13 mouse cellular contexts compared by ENCODE assay signal in the genomic region with DNA sequence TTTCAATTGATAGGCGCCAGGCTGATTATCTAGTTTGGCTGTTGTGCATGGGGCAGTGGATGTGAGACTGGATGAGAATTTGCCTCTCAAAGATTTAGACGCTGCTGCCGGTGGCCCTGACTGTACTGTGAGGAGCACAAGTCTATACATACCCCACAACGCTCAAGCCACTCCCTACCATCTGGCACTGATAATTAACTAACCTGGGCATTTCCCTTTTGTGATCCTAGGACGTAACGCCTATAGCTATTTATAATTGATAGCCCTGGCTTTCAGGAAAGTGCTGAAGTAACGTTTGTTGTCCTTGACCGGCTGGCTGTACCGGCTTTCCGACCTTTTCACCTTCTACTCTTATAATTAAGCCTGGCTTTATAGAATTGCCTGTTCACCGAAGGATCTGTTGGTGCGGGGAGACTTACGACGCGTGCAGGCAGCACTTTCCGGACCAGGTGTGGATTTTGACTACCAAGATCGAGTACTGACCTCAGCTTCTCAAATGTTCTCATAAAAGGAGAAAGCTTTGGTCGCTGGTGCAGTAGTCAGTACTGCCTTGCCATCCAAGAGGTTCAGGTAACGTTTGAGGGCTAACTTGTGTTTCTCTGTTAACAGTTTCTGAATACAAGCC.
DNase-seq lines count a peak whose midpoint lies in the region; ATAC-seq lines count a peak whose summit lies in the region.
"Had no signal": no experiment of that assay in that cellular context is flagged by ENCODE, and none has a peak within 500 bp of the region (broad histone marks: within the 10 kb centered on the region; RNA-seq: fewer than 3 reads in every experiment).

No protein-coding gene starts in this region.

- H3K4me2 ChIP-seq in heart, embryonic 16.5 days (ENCODE audit: low read depth, low read length) = peak overlapping the region; percentile 12; the same call in 1 of the 2 replicates
- H3K4me2 ChIP-seq in intestine, embryonic 15.5 days (replicated peaks) = peak overlapping the region; percentile 12; the same call in 1 of the 2 replicates
- H3K4me2 ChIP-seq: lung, embryonic 14.5 days; midbrain, embryonic 11.5 days had no signal

- peaks cover 9% of the 10 kb centered on the region for H3K4me1 ChIP-seq in heart, embryonic 16.5 days (ENCODE audit: control insufficient read depth, insufficient read depth, low read length)
- peaks cover 15% of the 10 kb centered on the region; the same call in 1 of the 2 replicates for H3K4me1 ChIP-seq in intestine, embryonic 15.5 days (replicated peaks)

- H3K27me3 ChIP-seq in heart, embryonic 16.5 days (ENCODE audit: control insufficient read depth, insufficient read depth, low read length) = peaks cover 18% of the 10 kb centered on the region
- H3K27me3 ChIP-seq in intestine, embryonic 15.5 days (replicated peaks) = no peaks in the 10 kb centered on the region

- no peak for DNase-seq in heart, adult 9 months (ENCODE audit: low spot score in 2 of 2)
- DNase-seq in ZHBTc4 (ENCODE audit: low read depth, low spot score) = peak; percentile 51
- peak; percentile 42 for DNase-seq in mesoderm, embryonic 11.5 days (ENCODE audit: low read depth, low spot score)
- DNase-seq in gastrocnemius, postnatal 25 days = no peak
- no peak for DNase-seq in left cerebral cortex, adult 18-20 months (ENCODE audit: low spot score in 2 of 2)
- no peak for DNase-seq in layer of hippocampus, adult 9-11 months
- DNase-seq: kidney, adult 2 months; layer of hippocampus, postnatal 36 days; lung, embryonic 14.5 days; thymus, postnatal 25 days had no signal

- no peak for ATAC-seq in heart, embryonic 16.5 days (replicated peaks; ENCODE audit: extremely low read depth, insufficient read depth, low FRiP score)
- ATAC-seq in intestine, embryonic 15.5 days = peak; percentile 19; the same call in 1 of the 2 replicates

- H3K27ac ChIP-seq in heart, embryonic 16.5 days (ENCODE audit: low read length) = no peak overlapping the region
- no peak overlapping the region for H3K27ac ChIP-seq in intestine, embryonic 15.5 days

- H3K9me3 ChIP-seq in heart, embryonic 16.5 days (replicated peaks; ENCODE audit: control insufficient read depth, low read length) = no peaks in the 10 kb centered on the region
- no peaks in the 10 kb centered on the region for H3K9me3 ChIP-seq in intestine, embryonic 15.5 days

- H3K9ac ChIP-seq in heart, embryonic 16.5 days (ENCODE audit: low read length) = no peak overlapping the region
- no peak overlapping the region for H3K9ac ChIP-seq in intestine, embryonic 15.5 days
- H3K9ac ChIP-seq: lung, embryonic 14.5 days had no signal

- no peaks in the 10 kb centered on the region for H3K36me3 ChIP-seq in heart, embryonic 16.5 days (ENCODE audit: control insufficient read depth, insufficient read depth)
- no peaks in the 10 kb centered on the region for H3K36me3 ChIP-seq in intestine, embryonic 15.5 days

- no peak overlapping the region for H3K4me3 ChIP-seq in heart, embryonic 16.5 days (ENCODE audit: low read length)
- no peak overlapping the region for H3K4me3 ChIP-seq in intestine, embryonic 15.5 days (replicated peaks)

- whole genome bisulfite sequencing in heart, embryonic 16.5 days = 49% methylated on average over 19 of the region's 19 CpGs
- WGBS in intestine, embryonic 15.5 days = 31% methylated on average over 19 of the region's 19 CpGs

Comparison
In these comparisons a context has a peak if more than half of its experiments do, and no peak if none do; other contexts are left out.
1. DNase-seq: peak in ZHBTc4 (single experiment) and mesoderm, embryonic 11.5 days (single experiment); none in heart, adult 9 months (0 of 2), gastrocnemius, postnatal 25 days (single experiment), left cerebral cortex, adult 18-20 months (0 of 2) and layer of hippocampus, adult 9-11 months (single experiment).